Mouse (Mus musculus): ENCODE results near the gene Ttc28.

- TF ChIP-seq CTCF (IDR thresholded peaks at IDR 0.05; ENCODE audit: borderline replicate concordance, insufficient read depth, low read depth, low read length) (no peak), POLR2A (IDR thresholded peaks at IDR 0.05; ENCODE audit: borderline replicate concordance, insufficient read depth, low read length) (no peak)
These were observed 1.7 kb upstream of the Ttc28 start for GRCm38 (mm10) chr5:110877666-110878505.
